Mouse (Mus musculus): ENCODE measurements around the gene Insc. TPM values are rescaled to one million over a fixed set of nuclear protein-coding genes. Genes with fewer than 3 reads are reported as not detected.

Gene Insc
- polyA plus RNA-seq, 1 experiment from 2014 or later: 13.7 TPM

GRCm38 (mm10) chr7:114840029-114840745 is 96.7 kb downstream of the Insc start:
- Histone ChIP-seq H3K9ac (no peak overlapping the region), H3K4me2 (replicated peaks) (no peak overlapping the region), H3K4me1 (peaks cover 3% of the 10 kb centered on the region; the same call in 1 of the 2 replicates), H3K36me3 (no peaks in the 10 kb centered on the region), H3K9me3 (no peaks in the 10 kb centered on the region), H3K27ac (no peak overlapping the region), H3K27me3 (replicated peaks) (no peaks in the 10 kb centered on the region), H3K4me3 (no peak overlapping the region)
- ATAC-seq (ENCODE audit: low FRiP score, low read depth): no peak
- WGBS: 44% methylated on average over 5 of the region's 5 CpGs

GRCm38 (mm10) chr7:114842644-114843211 is 99.2 kb downstream of the Insc start:
- 18% methylated on average over 3 of the region's 3 CpGs for WGBS

GRCm38 (mm10) chr7:114847179-114847578 is 103.7 kb downstream of the Insc start:
- no peaks in the 10 kb centered on the region for H3K27me3 ChIP-seq (replicated peaks)
- WGBS: 87% methylated on average over 2 of the region's 2 CpGs
- no peak overlapping the region for H3K4me3 ChIP-seq
- peaks cover 3% of the 10 kb centered on the region; the same call in 1 of the 2 replicates for H3K4me1 ChIP-seq
- no peaks in the 10 kb centered on the region for H3K36me3 ChIP-seq
- H3K4me2 ChIP-seq (replicated peaks): no peak overlapping the region
- no peaks in the 10 kb centered on the region for H3K9me3 ChIP-seq
- H3K9ac ChIP-seq: no peak overlapping the region
- no peak overlapping the region for H3K27ac ChIP-seq
- no peak for ATAC-seq (ENCODE audit: low FRiP score, low read depth)

More at GRCm38 (mm10) chr7:114842644-114843211, 99.2 kb downstream of the Insc start:
- ATAC-seq (ENCODE audit: low FRiP score, low read depth): peak; percentile 87
- no peak overlapping the region for H3K4me3 ChIP-seq
- H3K4me2 ChIP-seq (replicated peaks): no peak overlapping the region
- no peak overlapping the region for H3K9ac ChIP-seq
- H3K4me1 ChIP-seq: peaks cover 3% of the 10 kb centered on the region; the same call in 1 of the 2 replicates
- H3K27me3 ChIP-seq (replicated peaks): no peaks in the 10 kb centered on the region
- H3K36me3 ChIP-seq: no peaks in the 10 kb centered on the region
- no peaks in the 10 kb centered on the region for H3K9me3 ChIP-seq
- no peak overlapping the region for H3K27ac ChIP-seq

GRCm38 (mm10) chr7:114852387-114852786 is 108.9 kb downstream of the Insc start:
- Histone ChIP-seq H3K4me2 (replicated peaks) (no peak overlapping the region), H3K4me1 (no peaks in the 10 kb centered on the region), H3K9me3 (no peaks in the 10 kb centered on the region), H3K27me3 (replicated peaks) (no peaks in the 10 kb centered on the region; the same call in 1 of the 2 replicates), H3K36me3 (no peaks in the 10 kb centered on the region), H3K4me3 (no peak overlapping the region), H3K27ac (no peak overlapping the region), H3K9ac (no peak overlapping the region)
- no peak for ATAC-seq (ENCODE audit: low FRiP score, low read depth)
- 92% methylated on average over 3 of the region's 3 CpGs for WGBS

- Histone ChIP-seq H3K4me1 (no peaks in the 10 kb centered on the region), H3K9ac (no peak overlapping the region), H3K4me3 (no peak overlapping the region)
These were observed 110.7 kb downstream of the Insc start for GRCm38 (mm10) chr7:114854169-114854568.

GRCm38 (mm10) chr7:114860858-114861523 is 117.5 kb downstream of the Insc start:
- Histone ChIP-seq H3K27me3 (replicated peaks) (no peaks in the 10 kb centered on the region), H3K4me1 (no peaks in the 10 kb centered on the region), H3K36me3 (no peaks in the 10 kb centered on the region), H3K4me3 (no peak overlapping the region), H3K9ac (no peak overlapping the region), H3K4me2 (replicated peaks) (no peak overlapping the region), H3K27ac (no peak overlapping the region), H3K9me3 (no peaks in the 10 kb centered on the region)
- WGBS: 74% methylated on average over 3 of the region's 3 CpGs
- ATAC-seq (ENCODE audit: low FRiP score, low read depth): no peak

More at GRCm38 (mm10) chr7:114854169-114854568, 110.7 kb downstream of the Insc start:
- no peak for ATAC-seq (ENCODE audit: low FRiP score, low read depth)
- H3K36me3 ChIP-seq: no peaks in the 10 kb centered on the region
- WGBS: 77% methylated on average over 2 of the region's 2 CpGs
- H3K27ac ChIP-seq: no peak overlapping the region
- no peaks in the 10 kb centered on the region for H3K9me3 ChIP-seq
- no peak overlapping the region for H3K4me2 ChIP-seq (replicated peaks)
- H3K27me3 ChIP-seq (replicated peaks): no peaks in the 10 kb centered on the region; the same call in 1 of the 2 replicates

GRCm38 (mm10) chr7:114873315-114874012 is 130.0 kb downstream of the Insc start:
- WGBS: 68% methylated on average over 3 of the region's 3 CpGs
- no peak overlapping the region for H3K4me3 ChIP-seq
- H3K27ac ChIP-seq: no peak overlapping the region
- no peaks in the 10 kb centered on the region for H3K4me1 ChIP-seq
- no peak overlapping the region for H3K4me2 ChIP-seq (replicated peaks)
- H3K36me3 ChIP-seq: no peaks in the 10 kb centered on the region
- no peak overlapping the region for H3K9ac ChIP-seq
- H3K27me3 ChIP-seq (replicated peaks): no peaks in the 10 kb centered on the region
- no peak for ATAC-seq (ENCODE audit: low FRiP score, low read depth)
- H3K9me3 ChIP-seq: no peaks in the 10 kb centered on the region

- 38% methylated on average over 6 of the region's 6 CpGs for WGBS
- no peak overlapping the region for H3K27ac ChIP-seq
- no peak overlapping the region for H3K9ac ChIP-seq
- H3K9me3 ChIP-seq: no peaks in the 10 kb centered on the region
- H3K4me2 ChIP-seq (replicated peaks): no peak overlapping the region
- H3K4me3 ChIP-seq: no peak overlapping the region
- ATAC-seq (ENCODE audit: low FRiP score, low read depth): no peak
- H3K27me3 ChIP-seq (replicated peaks): no peaks in the 10 kb centered on the region
- no peaks in the 10 kb centered on the region for H3K4me1 ChIP-seq
- no peaks in the 10 kb centered on the region for H3K36me3 ChIP-seq
These were observed 130.5 kb downstream of the Insc start for GRCm38 (mm10) chr7:114874032-114874441.

- H3K27ac ChIP-seq: no peak overlapping the region
- no peak overlapping the region for H3K4me2 ChIP-seq (replicated peaks)
- H3K27me3 ChIP-seq (replicated peaks): no peaks in the 10 kb centered on the region
- no peaks in the 10 kb centered on the region for H3K36me3 ChIP-seq
- no peaks in the 10 kb centered on the region for H3K9me3 ChIP-seq
- 91% methylated on average over 2 of the region's 2 CpGs for WGBS
- no peak for ATAC-seq (ENCODE audit: low FRiP score, low read depth)
- H3K9ac ChIP-seq: no peak overlapping the region
- no peaks in the 10 kb centered on the region for H3K4me1 ChIP-seq
- no peak overlapping the region for H3K4me3 ChIP-seq
These were observed 131.1 kb downstream of the Insc start for GRCm38 (mm10) chr7:114874579-114874978.

DNA sequence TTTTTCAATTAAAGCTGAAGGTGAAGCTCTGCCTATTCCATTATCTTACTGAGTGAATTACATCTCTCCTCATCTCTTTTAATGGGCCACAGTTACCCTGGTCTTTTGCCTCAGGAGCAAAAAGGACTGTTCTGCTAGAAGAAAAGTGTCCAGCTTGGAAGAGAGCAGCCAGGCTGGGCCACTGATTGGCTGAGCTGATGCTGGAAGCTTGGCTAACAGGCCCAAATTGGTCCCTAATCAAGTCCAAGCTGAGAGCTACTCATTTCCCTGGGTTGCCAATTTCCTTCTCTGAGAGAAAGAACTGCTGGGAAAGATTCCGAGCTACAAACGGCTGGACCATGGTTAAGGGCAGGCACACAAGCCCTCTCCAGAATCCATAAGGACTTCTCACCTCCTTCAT is 140.1 kb downstream of the Insc start:
- no peaks in the 10 kb centered on the region for H3K36me3 ChIP-seq
- no peak overlapping the region for H3K4me3 ChIP-seq
- H3K4me2 ChIP-seq (replicated peaks): no peak overlapping the region
- H3K27ac ChIP-seq: no peak overlapping the region
- no peaks in the 10 kb centered on the region for H3K9me3 ChIP-seq
- no peaks in the 10 kb centered on the region for H3K27me3 ChIP-seq (replicated peaks)
- no peak for ATAC-seq (ENCODE audit: low FRiP score, low read depth)
- 84% methylated on average over 2 of the region's 2 CpGs for WGBS
- no peaks in the 10 kb centered on the region for H3K4me1 ChIP-seq
- H3K9ac ChIP-seq: no peak overlapping the region

DNA sequence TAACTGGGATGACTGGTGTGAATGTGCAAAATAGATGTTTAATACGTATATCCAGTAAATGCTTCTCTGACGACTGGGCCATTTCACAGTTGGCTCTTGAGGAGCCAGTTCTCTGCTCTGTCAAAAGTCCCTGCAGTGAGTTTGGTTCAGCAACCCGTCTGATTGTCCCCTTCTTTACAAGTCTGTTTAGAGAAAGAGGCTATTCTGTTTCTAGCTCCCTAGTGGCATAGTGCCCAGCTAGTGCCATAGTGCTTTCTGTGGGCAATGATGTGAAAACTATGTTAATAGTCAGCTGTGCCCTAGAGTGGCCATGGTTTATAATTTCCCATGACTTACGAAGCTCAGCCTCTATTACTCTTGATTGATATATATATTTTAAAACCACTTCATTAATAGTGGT is 143.4 kb downstream of the Insc start:
- H3K4me3 ChIP-seq: no peak overlapping the region
- H3K27me3 ChIP-seq (replicated peaks): no peaks in the 10 kb centered on the region
- no peaks in the 10 kb centered on the region for H3K4me1 ChIP-seq
- H3K9me3 ChIP-seq: no peaks in the 10 kb centered on the region
- H3K4me2 ChIP-seq (replicated peaks): no peak overlapping the region
- no peak overlapping the region for H3K27ac ChIP-seq
- H3K36me3 ChIP-seq: no peaks in the 10 kb centered on the region
- ATAC-seq (ENCODE audit: low FRiP score, low read depth): no peak
- 65% methylated on average over 4 of the region's 4 CpGs for WGBS
- H3K9ac ChIP-seq: no peak overlapping the region

DNA sequence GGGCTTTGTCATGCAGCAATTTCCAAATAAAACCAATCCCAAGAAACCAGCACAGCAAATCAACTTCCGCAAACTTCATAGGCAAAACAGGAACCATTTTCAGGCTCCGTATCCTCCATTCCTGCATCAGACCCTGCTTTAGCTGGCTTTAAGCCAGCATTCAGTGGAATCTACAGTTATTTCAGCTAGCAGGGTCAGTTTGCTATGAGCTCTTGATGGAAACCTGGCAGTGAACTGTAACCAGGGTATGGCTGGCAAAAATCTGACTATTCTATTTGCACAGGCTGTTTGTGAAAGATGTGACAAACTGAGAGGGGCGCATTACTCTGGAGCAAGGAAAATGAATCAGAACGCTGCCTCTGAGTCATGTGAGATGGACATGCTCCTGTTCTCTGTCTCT is 146.7 kb downstream of the Insc start:
- H3K4me3 ChIP-seq: no peak overlapping the region
- no peaks in the 10 kb centered on the region for H3K9me3 ChIP-seq
- no peaks in the 10 kb centered on the region for H3K36me3 ChIP-seq
- ATAC-seq (ENCODE audit: low FRiP score, low read depth): no peak
- no peak overlapping the region for H3K4me2 ChIP-seq (replicated peaks)
- no peaks in the 10 kb centered on the region for H3K4me1 ChIP-seq
- 93% methylated on average over 4 of the region's 4 CpGs for WGBS
- H3K9ac ChIP-seq: no peak overlapping the region
- no peak overlapping the region for H3K27ac ChIP-seq
- H3K27me3 ChIP-seq (replicated peaks): no peaks in the 10 kb centered on the region

All from neural tube, embryonic 12.5 days (tissue).